Mouse (Mus musculus) MEL-GATA-1-ER (cell line): ENCODE results near the gene Tmed1.
"Not testable (repeated sequence)": the region's sequence is repeated elsewhere in the genome, so short reads cannot be mapped to it uniquely, and the experiment has no call there.

ENCODE experiments used
- DNase-seq: peaks from one replicate; pipeline ENCODE4 v3.0.0-alpha.2; 2012; ENCODE audit warnings: low read depth; ENCODE audit errors: extremely low read depth

The Tmed1 gene

DNA sequence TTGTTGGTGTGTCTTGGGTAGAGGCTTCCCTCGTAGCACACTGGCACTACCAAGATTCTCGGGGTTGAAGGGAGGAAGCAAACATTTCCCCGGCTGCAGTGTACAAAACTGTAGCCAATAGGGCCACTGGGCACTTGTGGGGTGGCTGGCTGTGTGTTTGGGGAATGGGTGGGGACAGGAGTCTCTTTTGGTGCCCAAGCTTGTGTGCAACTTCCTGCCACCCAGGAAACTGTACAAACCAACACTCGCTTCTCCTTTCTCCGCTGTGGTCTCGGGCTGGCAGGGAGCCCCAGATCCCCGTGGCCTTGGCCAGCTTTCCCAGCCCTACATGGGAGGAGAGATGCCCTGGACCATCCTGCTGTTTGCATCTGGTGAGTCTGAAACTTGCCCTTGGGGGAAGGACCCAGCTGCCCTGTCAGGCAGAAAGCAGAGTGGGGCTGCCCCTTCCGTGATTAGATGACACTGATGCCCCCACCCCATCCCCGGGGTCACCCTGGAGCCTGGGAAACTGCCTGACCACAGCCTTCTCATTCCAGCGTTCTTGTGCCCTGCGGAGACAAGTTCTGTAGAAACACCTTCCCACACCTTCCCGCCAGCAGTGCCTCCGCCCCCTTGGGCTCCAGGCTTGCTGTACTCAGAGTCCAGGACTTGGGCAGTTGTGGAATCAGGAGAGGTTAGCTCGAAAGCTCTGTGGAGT is 16.0 kb upstream of the Tmed1 start, which contains the start of gene AB124611:
Gene AB124611, plus strand, starts transcription at position 240 of the 697 bp plus-strand sequence.
- peak; percentile 50 for DNase-seq

GRCm38 (mm10) chr9:21525142-21525936 is 15.3 kb upstream of the Tmed1 start:
- no peak for DNase-seq

DNA sequence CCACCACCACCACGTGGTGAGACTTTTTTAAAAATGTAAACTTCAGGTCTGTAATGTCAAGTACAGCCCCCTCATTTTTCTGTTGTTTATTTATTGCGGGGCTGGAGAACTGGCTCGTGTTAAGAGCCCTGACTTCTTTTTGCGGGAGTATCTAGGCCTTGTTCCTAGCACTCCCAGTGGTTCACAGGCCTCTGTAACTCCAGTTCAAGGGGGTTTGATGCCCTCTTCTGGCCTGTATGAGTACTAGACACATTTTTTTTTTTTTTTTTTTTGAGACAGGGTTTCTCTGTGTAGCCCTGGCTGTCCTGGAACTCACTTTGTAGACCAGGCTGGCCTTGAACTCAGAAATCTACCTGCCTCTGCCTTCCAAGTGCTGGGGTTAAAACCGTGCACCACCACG is 8.6 kb upstream of the Tmed1 start:
- not testable (repeated sequence) for DNase-seq

- DNase-seq: no peak
These were observed 8.0 kb upstream of the Tmed1 start for GRCm38 (mm10) chr9:21517947-21518495.

GRCm38 (mm10) chr9:21513466-21513865 is 3.4 kb upstream of the Tmed1 start:
- no peak for DNase-seq

GRCm38 (mm10) chr9:21511052-21511451 is 1.0 kb upstream of the Tmed1 start:
- DNase-seq: no peak

- no peak for DNase-seq
These were observed 600 bp upstream of the Tmed1 start for GRCm38 (mm10) chr9:21510689-21511015.

DNA sequence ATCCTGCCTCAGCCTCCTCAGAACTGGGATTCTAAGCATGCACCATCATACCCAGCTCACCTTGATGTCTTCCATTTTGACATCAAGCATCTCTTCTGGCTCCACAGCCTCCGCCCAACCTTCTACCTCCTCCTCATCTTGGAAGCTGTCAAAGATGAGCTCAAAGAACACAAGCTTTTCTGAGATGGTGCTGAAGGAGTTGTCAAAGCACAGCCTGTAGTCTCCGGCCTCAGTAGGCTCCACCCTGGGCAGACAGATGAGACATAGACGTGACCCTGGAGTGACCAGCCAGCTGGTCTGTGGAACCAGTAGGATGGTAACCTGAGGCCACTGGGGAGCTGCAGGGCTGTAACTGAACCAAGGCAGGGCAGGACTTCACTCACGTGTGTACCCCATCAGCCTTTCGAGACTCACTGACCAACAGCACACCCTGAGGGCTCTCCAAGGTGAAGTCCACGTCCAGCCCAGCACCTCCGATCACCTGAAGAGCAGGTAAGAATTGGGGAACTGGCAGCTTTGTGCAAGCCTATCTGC is 1.1 kb downstream of the Tmed1 start:
- no peak for DNase-seq

DNA sequence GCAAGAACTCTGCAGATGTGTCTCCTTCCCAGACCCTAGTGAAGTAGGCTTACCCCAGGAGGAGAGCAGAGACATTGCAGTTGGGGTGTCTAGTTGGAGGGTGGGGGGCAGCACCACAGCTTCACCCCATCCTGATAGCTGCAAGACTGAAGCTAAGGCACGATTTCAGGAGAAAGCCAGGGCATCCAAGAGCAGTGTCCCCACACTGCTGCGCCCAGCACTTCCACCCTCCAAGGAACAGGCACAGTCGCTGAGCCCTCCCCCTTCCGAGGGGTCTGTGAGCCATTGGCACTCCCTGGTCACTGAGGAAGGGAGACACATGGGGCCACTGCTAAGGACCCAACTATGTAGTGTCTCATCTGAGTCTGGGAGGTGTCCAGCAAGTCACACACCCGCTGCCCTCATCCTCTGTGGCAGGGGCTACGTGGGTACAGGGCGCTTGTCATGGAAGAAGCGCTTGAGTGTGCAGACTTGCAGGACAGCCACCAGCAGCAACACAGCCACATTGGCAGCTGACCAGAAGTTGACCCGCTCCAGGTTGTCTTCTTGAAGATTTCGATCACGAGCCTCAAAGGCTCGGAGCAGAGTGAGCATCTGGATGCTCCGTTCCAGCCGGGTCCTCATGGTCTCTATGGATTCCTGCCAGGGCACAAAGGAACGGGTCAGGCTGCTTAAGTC is 2.2 kb downstream of the Tmed1 start:
- no peak for DNase-seq

- DNase-seq: no peak
These were observed 4.3 kb downstream of the Tmed1 start for GRCm38 (mm10) chr9:21505767-21506166.

GRCm38 (mm10) chr9:21503352-21503751 is 6.7 kb downstream of the Tmed1 start:
- DNase-seq: no peak

- DNase-seq: no peak
These were observed 11.7 kb downstream of the Tmed1 start for GRCm38 (mm10) chr9:21498284-21498902.

GRCm38 (mm10) chr9:21497664-21498063 is 12.4 kb downstream of the Tmed1 start:
- no peak for DNase-seq

GRCm38 (mm10) chr9:21497050-21497542 is 13.0 kb downstream of the Tmed1 start:
- no peak for DNase-seq

DNA sequence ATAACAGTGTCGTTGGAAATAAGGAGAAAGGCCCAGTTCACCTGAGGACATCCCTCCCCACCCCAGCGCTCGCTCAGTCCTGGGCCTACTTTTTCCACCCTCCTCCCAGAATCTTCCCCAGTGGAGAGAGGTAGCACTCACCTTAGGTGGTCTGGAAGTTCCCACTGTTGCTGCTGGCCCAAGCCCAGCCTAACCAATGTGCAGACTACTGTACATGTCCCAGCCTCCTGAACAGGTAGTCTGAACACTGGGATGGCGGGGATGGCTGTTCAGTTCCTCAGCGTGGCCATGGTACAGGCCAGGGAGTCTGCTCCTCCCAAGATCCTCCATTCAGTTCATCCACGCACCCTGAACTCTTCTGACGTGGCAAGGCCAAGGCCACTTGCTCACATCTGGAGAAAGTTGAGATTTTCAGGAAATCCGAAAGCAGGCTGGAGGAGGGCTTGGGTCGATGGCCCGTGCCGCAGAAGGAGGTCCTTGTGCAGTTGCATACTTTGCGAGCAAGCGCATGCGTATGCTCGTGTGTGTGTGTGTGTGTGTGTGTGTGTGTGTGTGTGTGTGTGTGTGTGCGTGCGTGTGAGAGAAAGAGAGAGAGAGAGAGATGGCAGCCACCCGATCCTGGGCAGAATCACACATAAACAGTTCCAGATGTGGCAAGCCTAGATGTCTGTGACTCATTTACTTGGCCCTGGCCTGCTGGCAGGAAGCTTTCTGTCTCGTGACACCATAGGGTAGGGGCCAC is 13.6 kb downstream of the Tmed1 start:
- DNase-seq: no peak

DNA sequence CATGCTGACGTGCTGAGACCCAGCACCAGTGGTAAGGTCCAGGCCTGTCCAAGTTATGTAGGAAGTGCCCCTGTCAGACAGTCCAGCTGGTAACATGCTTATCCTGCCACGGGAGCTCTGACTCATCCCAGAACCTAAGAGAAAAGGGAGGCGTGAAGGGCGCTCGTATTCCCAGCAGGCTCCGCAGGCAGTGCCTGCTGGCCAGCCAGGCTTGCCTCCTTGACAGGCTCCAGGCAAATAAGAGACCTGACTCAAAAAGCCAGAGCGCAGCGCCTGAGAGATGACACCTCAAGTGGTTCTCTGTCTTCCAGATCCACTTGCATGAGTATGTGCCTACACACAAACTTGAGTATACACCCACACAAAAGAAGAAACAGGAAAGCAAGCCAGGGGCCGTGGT is 15.3 kb downstream of the Tmed1 start:
- DNase-seq: no peak

DNA sequence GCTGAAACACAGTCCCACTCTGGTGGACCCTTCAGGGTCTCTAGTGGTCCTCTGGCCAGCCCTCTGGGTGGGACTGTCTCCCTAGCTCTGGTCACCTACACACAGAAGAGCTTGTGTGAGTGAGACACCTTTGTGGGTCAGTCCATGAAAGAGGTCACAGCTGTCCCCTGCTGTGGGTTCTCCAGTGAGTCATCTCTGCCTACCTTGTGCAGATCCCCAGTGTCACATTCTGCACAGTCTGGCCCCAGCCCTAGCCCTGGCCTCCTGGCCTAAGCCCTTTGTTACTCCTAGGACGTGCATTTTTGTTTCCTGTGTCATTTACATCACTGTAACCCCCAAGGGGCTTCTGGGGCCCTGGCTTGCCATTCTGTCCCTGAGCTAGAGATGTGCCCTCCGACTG is 16.1 kb downstream of the Tmed1 start:
- DNase-seq: no peak

- no peak for DNase-seq
These were observed 19.4 kb downstream of the Tmed1 start for GRCm38 (mm10) chr9:21490696-21491095.

DNA sequence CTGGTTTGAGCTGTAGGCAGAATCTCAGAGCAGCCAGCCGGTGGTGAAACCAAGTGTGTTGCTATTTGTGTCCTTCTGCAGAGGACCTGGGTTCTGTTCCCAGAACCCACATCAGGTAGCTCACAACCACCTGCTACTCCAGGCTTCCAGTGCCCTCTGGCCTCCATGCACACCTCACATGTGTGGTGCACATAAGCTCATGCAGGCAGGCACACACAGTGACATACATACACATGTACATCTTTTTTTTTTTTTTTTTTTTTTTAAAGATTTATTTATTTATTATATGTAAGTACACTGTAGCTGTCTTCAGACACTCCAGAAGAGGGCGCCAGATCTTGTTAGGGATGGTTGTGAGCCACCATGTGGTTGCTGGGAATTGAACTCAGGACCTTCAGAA is 21.8 kb downstream of the Tmed1 start:
- DNase-seq: not testable (repeated sequence)

DNA sequence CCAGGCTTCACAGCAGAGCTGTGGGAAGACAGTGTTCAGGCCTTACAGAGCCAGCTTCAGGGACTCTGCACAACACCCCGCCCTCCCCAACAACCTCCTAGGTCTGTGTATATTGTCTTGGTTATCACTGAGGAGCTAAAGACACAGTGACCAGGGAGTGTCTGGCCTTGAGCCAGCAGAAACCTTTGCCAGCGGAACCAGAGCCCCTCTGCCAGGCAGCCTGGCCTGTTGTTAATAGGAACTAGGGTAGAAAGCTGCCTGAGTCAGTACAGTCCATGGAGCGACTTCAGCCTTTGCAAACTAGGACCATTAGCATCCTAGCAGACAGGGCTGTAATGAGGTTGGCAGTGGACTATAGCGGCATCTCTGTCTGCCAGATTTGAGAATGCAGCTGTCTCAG is 26.0 kb downstream of the Tmed1 start:
- no peak for DNase-seq
